Mouse (Mus musculus) liver, postnatal 0 days (tissue): ENCODE data around the gene Chrnb1. TPM values are rescaled to one million over a fixed set of nuclear protein-coding genes. Genes with fewer than 3 reads are reported as not detected.

ENCODE experiments used
- ATAC-seq: fragments of 200-750 bp; cut with Nextera tagmentation; 2 replicates; pipeline ENCODE4 v1.8.0; 2017; ENCODE audit warnings: mild to moderate bottlenecking, moderate library complexity
- DNase-seq: peaks from one replicate; pipeline ENCODE4 v3.0.0-alpha.2; 2016
- H3K27ac ChIP-seq: fragments of 300-500 bp; sonication (generic); 2 replicates; pipeline ENCODE4 v1.5.1; 2014; ENCODE audit warnings: antibody characterized with exemption, moderate library complexity, mild to moderate bottlenecking, low read depth
- H3K27me3 ChIP-seq: fragments of 300-500 bp; sonication (generic); 2 replicates; pipeline ENCODE4 v1.6.1; 2014; ENCODE audit warnings: low read length, control low read depth, mixed read lengths; ENCODE audit not compliant: insufficient read depth
- H3K36me3 ChIP-seq: fragments of 300-500 bp; sonication (generic); replicated peaks from 2 replicates; pipeline ENCODE4 v1.6.1; 2014; ENCODE audit warnings: mild to moderate bottlenecking, control low read depth, low read length, moderate library complexity, mixed read lengths; ENCODE audit not compliant: insufficient read depth
- H3K4me1 ChIP-seq: fragments of 300-500 bp; sonication (generic); 2 replicates; pipeline ENCODE4 v1.6.1; 2014; ENCODE audit warnings: antibody characterized with exemption, mild to moderate bottlenecking, control low read depth; ENCODE audit not compliant: insufficient read depth
- H3K4me2 ChIP-seq: fragments of 300-500 bp; sonication (generic); 2 replicates; pipeline ENCODE4 v1.6.1; 2014; ENCODE audit warnings: low read depth, mild to moderate bottlenecking, low read length, moderate library complexity, mixed read lengths
- H3K4me3 ChIP-seq: fragments of 300-500 bp; sonication (generic); 2 replicates; pipeline ENCODE4 v1.5.1; 2014; ENCODE audit warnings: low read depth, low read length
- H3K9ac ChIP-seq: fragments of 300-500 bp; sonication (generic); replicated peaks from 2 replicates; pipeline ENCODE4 v1.6.1; 2014; ENCODE audit warnings: mild to moderate bottlenecking, moderate library complexity
- H3K9me3 ChIP-seq: fragments of 300-500 bp; sonication (generic); 2 replicates; pipeline ENCODE4 v1.6.1; 2016; ENCODE audit warnings: mild to moderate bottlenecking, control low read depth, low read length, mixed read lengths
- CTCF ChIP-seq: sonication (generic); IDR thresholded peaks from 2 replicates; pipeline ENCODE4 v1.5.1; 2016; ENCODE audit warnings: antibody characterized with exemption, low read depth
- EP300 ChIP-seq: IDR thresholded peaks from 2 replicates; pipeline ENCODE4 v1.6.1; 2016; ENCODE audit warnings: antibody characterized with exemption, low read depth, mild to moderate bottlenecking
- WGBS: fragments of 180-500 bp; shearing (Covaris S2); extraction: QIAGEN DNeasy Blood & Tissue Kit; methylation state at CpG from one replicate; pipeline ENCODE4 v1.1.7; 2014; ENCODE audit not compliant: insufficient replicate concordance; 5-methylcytosine and 5-hydroxymethylcytosine counted together
- polyA plus RNA-seq: library from polyadenylated mRNA; unstranded; fragments of >200 nt; fragmentation: Nextera tagmentation; extraction: Ambion mirVana; gene quantifications from 2 replicates; pipeline ENCODE4 v1.2.1, GENCODE M21; 2015

Chrnb1 gene
- polyA plus RNA-seq, 1 experiment from 2014 or later, result 0.73 TPM

- peak overlapping the region; percentile 54 for H3K4me3 ChIP-seq
- ATAC-seq (no peak; the same call in 1 of the 2 replicates), DNase-seq (peak; percentile 78)
- H3K4me2 ChIP-seq, result peak overlapping the region; percentile 87
- H3K4me1 ChIP-seq, result peaks cover 42% of the 10 kb centered on the region
- whole genome bisulfite sequencing, result under 1% methylated on average over 31 of the region's 33 CpGs
- no peak overlapping the region; the same call in 1 of the 2 replicates for H3K9ac ChIP-seq
- no peak overlapping the region for H3K27ac ChIP-seq
- no peaks in the 10 kb centered on the region for H3K36me3 ChIP-seq
- H3K27me3 ChIP-seq, result peaks cover 74% of the 10 kb centered on the region
- no peaks in the 10 kb centered on the region for H3K9me3 ChIP-seq
- no peak for TF ChIP-seq CTCF
- TF ChIP-seq EP300, result no peak
Measured at GRCm38 (mm10) chr11:69802648-69803105, 6.9 kb upstream of the Chrnb1 start.

GRCm38 (mm10) chr11:69801379-69801977 is 5.7 kb upstream of the Chrnb1 start, which contains the start of gene Fgf11:
Gene Fgf11 (minus strand): TSS chr11:69801857.
- peaks cover 42% of the 10 kb centered on the region for H3K4me1 ChIP-seq
- peak within 1 kb of the TSS; percentile 24 for H3K9ac ChIP-seq
- ATAC-seq, result no peak
- H3K27ac ChIP-seq, result no peak within 1 kb of the TSS
- H3K4me2 ChIP-seq, result peak within 1 kb of the TSS; percentile 87
- peak within 1 kb of the TSS; percentile 54 for H3K4me3 ChIP-seq
- H3K9me3 ChIP-seq, result no peaks in the 10 kb centered on the region
- DNase-seq, result no peak
- no peaks in the 10 kb centered on the region for H3K36me3 ChIP-seq
- 4% methylated on average over 28 of the region's 33 CpGs for WGBS
- TF ChIP-seq CTCF, result no peak
- no peak for TF ChIP-seq EP300
- peaks cover 77% of the 10 kb centered on the region for H3K27me3 ChIP-seq

- DNase-seq (peak; percentile 64), ATAC-seq (no peak)
- 2% methylated on average over 36 of the region's 36 CpGs for WGBS
- Histone ChIP-seq H3K9ac (peak overlapping the region; percentile 24; the same call in 1 of the 2 replicates), H3K4me3 (peak overlapping the region; percentile 37), H3K4me1 (peaks cover 47% of the 10 kb centered on the region), H3K36me3 (no peaks in the 10 kb centered on the region), H3K9me3 (no peaks in the 10 kb centered on the region), H3K27ac (no peak overlapping the region), H3K27me3 (peaks cover 70% of the 10 kb centered on the region), H3K4me2 (peak overlapping the region; percentile 87)
- TF ChIP-seq EP300 (no peak), CTCF (no peak)
Measured at GRCm38 (mm10) chr11:69800392-69801197, 4.9 kb upstream of the Chrnb1 start.

GRCm38 (mm10) chr11:69800138-69800391 is 4.3 kb upstream of the Chrnb1 start:
- Histone ChIP-seq H3K27ac (no peak overlapping the region), H3K4me3 (peak overlapping the region; percentile 37; the same call in 1 of the 2 replicates), H3K4me1 (peaks cover 49% of the 10 kb centered on the region), H3K4me2 (peak overlapping the region; percentile 87), H3K36me3 (no peaks in the 10 kb centered on the region), H3K9ac (no peak overlapping the region), H3K27me3 (peaks cover 65% of the 10 kb centered on the region), H3K9me3 (no peaks in the 10 kb centered on the region)
- DNase-seq (no peak), ATAC-seq (no peak)
- no peak for TF ChIP-seq CTCF
- 1% methylated on average over 11 of the region's 11 CpGs for WGBS

GRCm38 (mm10) chr11:69799394-69800137 is 3.8 kb upstream of the Chrnb1 start:
- H3K27ac ChIP-seq, result no peak overlapping the region

GRCm38 (mm10) chr11:69797924-69798323 is 2.2 kb upstream of the Chrnb1 start:
- 74% methylated on average over 7 of the region's 7 CpGs for WGBS
- H3K4me2 ChIP-seq, result no peak overlapping the region
- H3K4me1 ChIP-seq, result peaks cover 36% of the 10 kb centered on the region
- H3K27ac ChIP-seq, result no peak overlapping the region
- H3K4me3 ChIP-seq, result no peak overlapping the region
- ATAC-seq (no peak), DNase-seq (no peak)
- H3K27me3 ChIP-seq, result peaks cover 43% of the 10 kb centered on the region
- no peaks in the 10 kb centered on the region for H3K36me3 ChIP-seq
- no peak for TF ChIP-seq EP300
- H3K9ac ChIP-seq, result no peak overlapping the region
- H3K9me3 ChIP-seq, result no peaks in the 10 kb centered on the region

More at GRCm38 (mm10) chr11:69799394-69800137, 3.8 kb upstream of the Chrnb1 start:
- TF ChIP-seq CTCF (no peak), EP300 (no peak)
- Histone ChIP-seq H3K36me3 (no peaks in the 10 kb centered on the region), H3K4me1 (peaks cover 51% of the 10 kb centered on the region), H3K4me3 (no peak overlapping the region), H3K9me3 (no peaks in the 10 kb centered on the region), H3K4me2 (0 out of 2 replicates have a peak overlapping the region, but pooled peaks have one; percentile 87), H3K27me3 (peaks cover 60% of the 10 kb centered on the region), H3K9ac (no peak overlapping the region)
- ATAC-seq (no peak), DNase-seq (peak; percentile 53)
- WGBS, result 29% methylated on average over 12 of the region's 12 CpGs
